Mouse (Mus musculus) C2C12 (cell line): ENCODE measurements around the gene Wdr25.

Experiments used
- CEBPB ChIP-seq: IDR thresholded peaks from one replicate; pipeline ENCODE4 v1.6.1; 2011; ENCODE audit warnings: low read depth, mild to moderate bottlenecking, control low read depth, moderate library complexity
- CTCF ChIP-seq: IDR thresholded peaks from one replicate; pipeline ENCODE4 v1.5.1; 2011; ENCODE audit not compliant: control insufficient read depth, insufficient read depth, insufficient read length
- FOSL1 ChIP-seq: IDR thresholded peaks from one replicate; pipeline ENCODE4 v1.8.0; 2011; ENCODE audit warnings: mild to moderate bottlenecking, low read length; ENCODE audit not compliant: poor library complexity, insufficient read depth, severe bottlenecking
- MAX ChIP-seq: IDR thresholded peaks from one replicate; pipeline ENCODE4 v1.6.1; 2011; ENCODE audit warnings: mild to moderate bottlenecking, control low read depth
- MYOD1 ChIP-seq: IDR thresholded peaks from one replicate; pipeline ENCODE4 v1.6.1; 2011; ENCODE audit warnings: low read depth; ENCODE audit not compliant: control insufficient read depth, insufficient read length
- MYOG ChIP-seq: IDR thresholded peaks from one replicate; pipeline ENCODE4 v1.6.1; 2011; ENCODE audit not compliant: control insufficient read depth, insufficient read length; ENCODE audit errors: extremely low read depth
- USF1 ChIP-seq: IDR thresholded peaks from one replicate; pipeline ENCODE4 v1.6.1; 2011; ENCODE audit warnings: low read depth, mild to moderate bottlenecking, control low read depth, moderate library complexity

- TF ChIP-seq CTCF (no peak), MYOD1 (no peak), MAX (no peak), USF1 (no peak), FOSL1 (no peak), MYOG (no peak), CEBPB (no peak)
These were observed 128.8 kb downstream of the Wdr25 start for GRCm38 (mm10) chr12:109022181-109022691.
